Mouse (Mus musculus) brown adipose tissue, adult 24 weeks (tissue): ENCODE results near the gene Slfn9. TPM values are rescaled to one million over a fixed set of nuclear protein-coding genes. Genes with fewer than 3 reads are reported as not detected.
"Not testable (repeated sequence)": the region's sequence is repeated elsewhere in the genome, so short reads cannot be mapped to it uniquely, and the experiment has no call there.

ENCODE experiments used
- H3K27ac ChIP-seq: fragments of 200-500 bp; replicated peaks from 2 replicates; pipeline ENCODE4 v1.5.1; 2012; ENCODE audit warnings: low read depth, mild to moderate bottlenecking, low read length
- H3K4me1 ChIP-seq: fragments of 200-500 bp; 2 replicates; pipeline ENCODE4 v1.6.1; 2012; ENCODE audit warnings: low read length, mixed read lengths; ENCODE audit not compliant: control insufficient read depth, insufficient read depth, insufficient read length
- H3K4me3 ChIP-seq: fragments of 200-500 bp; 2 replicates; pipeline ENCODE4 v1.5.1; 2012; ENCODE audit warnings: low read depth, mild to moderate bottlenecking, low read length, moderate library complexity; ENCODE audit not compliant: insufficient read depth
- polyA plus RNA-seq: library from polyadenylated mRNA; stranded (reverse); fragments of >200 nt; gene quantifications from 2 replicates; pipeline ENCODE4 v1.2.4, GENCODE M21; 2012; ENCODE audit not compliant: missing spikeins, insufficient read depth, insufficient read length

The Slfn9 gene
- polyA plus RNA-seq, 1 experiment: 0.55 TPM

GRCm38 (mm10) chr11:82943336-82943735 is 48.3 kb downstream of the Slfn9 start:
- H3K4me1 ChIP-seq: peaks cover 5% of the 10 kb centered on the region; the same call in 1 of the 2 replicates
- H3K27ac ChIP-seq: no peak overlapping the region
- no peak overlapping the region for H3K4me3 ChIP-seq

GRCm38 (mm10) chr11:82933186-82933585 is 58.4 kb downstream of the Slfn9 start:
- Histone ChIP-seq H3K27ac (peak overlapping the region; percentile 92), H3K4me3 (peak overlapping the region; percentile 88), H3K4me1 (peaks cover 6% of the 10 kb centered on the region)

GRCm38 (mm10) chr11:82931671-82932450 is 59.8 kb downstream of the Slfn9 start:
- Histone ChIP-seq H3K4me3 (peak overlapping the region; percentile 88), H3K27ac (peak overlapping the region; percentile 76)
- not testable (repeated sequence) for H3K4me1 ChIP-seq

GRCm38 (mm10) chr11:82931161-82931560 is 60.5 kb downstream of the Slfn9 start:
- H3K4me1 ChIP-seq: not testable (repeated sequence)
- H3K4me3 ChIP-seq: peak overlapping the region; percentile 88
- peak overlapping the region; percentile 63 for H3K27ac ChIP-seq

GRCm38 (mm10) chr11:82930391-82930955 is 61.2 kb downstream of the Slfn9 start:
- H3K4me3 ChIP-seq: peak overlapping the region; percentile 88
- not testable (repeated sequence) for H3K4me1 ChIP-seq
- H3K27ac ChIP-seq: 0 out of 2 replicates have a peak overlapping the region, but pooled peaks have one; percentile 33

- Histone ChIP-seq H3K27ac (no peak overlapping the region), H3K4me1 (peaks cover 2% of the 10 kb centered on the region), H3K4me3 (peak overlapping the region; percentile 88; the same call in 1 of the 2 replicates)
Observed at GRCm38 (mm10) chr11:82929633-82929950, 62.0 kb downstream of the Slfn9 start.

- Histone ChIP-seq H3K4me1 (peaks cover 2% of the 10 kb centered on the region; the same call in 1 of the 2 replicates), H3K4me3 (no peak overlapping the region)
Observed at GRCm38 (mm10) chr11:82928897-82929632, 62.6 kb downstream of the Slfn9 start.

More at GRCm38 (mm10) chr11:82928897-82929632, 62.6 kb downstream of the Slfn9 start:
- no peak overlapping the region for H3K27ac ChIP-seq

Other genes with a start within 250 kb of the Slfn9 start
- gene Cct6b, start 227.5 kb downstream of the Slfn9 start, polyA plus RNA-seq: 0.58 and 0.91 TPM in 2 replicates
- gene Zfp830, start 227.5 kb downstream of the Slfn9 start, polyA plus RNA-seq: 7.2 and 9.5 TPM in 2 replicates
- 3.7 and 5.2 TPM in 2 replicates for gene Lig3, start 210.7 kb downstream of the Slfn9 start, polyA plus RNA-seq
- gene Rffl, start 120.6 kb downstream of the Slfn9 start, polyA plus RNA-seq: 4.3 and 6.3 TPM in 2 replicates
- gene Rad51d, start 101.2 kb downstream of the Slfn9 start, polyA plus RNA-seq: 13.4 and 21.8 TPM in 2 replicates
- gene Fndc8, start 99.7 kb downstream of the Slfn9 start, polyA plus RNA-seq: 0.79 TPM in 1 of 2 replicates, not detected in the other
- gene Nle1, start 83.4 kb downstream of the Slfn9 start, polyA plus RNA-seq: 3.8 and 6.7 TPM in 2 replicates
- 9.1 and 14.2 TPM in 2 replicates for gene Unc45b, start 81.3 kb downstream of the Slfn9 start, polyA plus RNA-seq
- gene Slfn5, start 40.5 kb downstream of the Slfn9 start, polyA plus RNA-seq: 28.7 and 30.4 TPM in 2 replicates
- 0.79 and 2.6 TPM in 2 replicates for gene Slfn8, start 29.0 kb upstream of the Slfn9 start, polyA plus RNA-seq
- 3.5 and 3.6 TPM in 2 replicates for gene Slfn2, start 73.3 kb upstream of the Slfn9 start, polyA plus RNA-seq
- gene Slfn1, start 125.0 kb upstream of the Slfn9 start, polyA plus RNA-seq: not detected in 2 replicates
- gene Slfn4, start 183.4 kb upstream of the Slfn9 start, polyA plus RNA-seq: not detected in 2 replicates
- 0.75 and 0.95 TPM in 2 replicates for gene Slfn3, start 199.5 kb upstream of the Slfn9 start, polyA plus RNA-seq